Mouse (Mus musculus): ENCODE measurements around the gene Map2k5. TPM values are rescaled to one million over a fixed set of nuclear protein-coding genes. Genes with fewer than 3 reads are reported as not detected.

Gene Map2k5
- polyA plus RNA-seq, 1 experiment from 2014 or later = 32.5 TPM

DNA sequence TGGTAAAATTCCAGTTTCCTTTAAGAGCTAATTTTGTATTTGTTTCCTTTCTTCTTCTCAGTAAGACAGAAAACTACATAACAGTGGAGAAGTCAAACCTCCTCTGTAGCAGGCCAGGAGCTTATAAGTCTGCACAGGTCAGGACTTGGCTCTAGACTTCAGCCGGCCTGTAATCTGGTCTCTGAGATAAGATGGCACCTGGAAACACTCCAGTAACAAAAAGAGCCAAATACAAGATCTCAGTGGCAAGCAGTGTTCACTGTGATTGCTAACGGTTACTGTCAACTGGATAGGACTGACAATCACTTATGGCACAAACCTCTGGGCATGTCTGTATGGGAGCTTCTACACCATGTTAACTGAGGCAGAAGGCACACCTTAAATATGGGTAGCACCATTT lies 4.4 kb downstream of the Map2k5 start:
- Histone ChIP-seq H3K36me3 (peaks cover 16% of the 10 kb centered on the region; the same call in 1 of the 2 replicates), H3K4me2 (no peak overlapping the region), H3K4me1 (peaks cover 20% of the 10 kb centered on the region), H3K9ac (no peak overlapping the region), H3K4me3 (no peak overlapping the region), H3K27me3 (no peaks in the 10 kb centered on the region), H3K9me3 (no peaks in the 10 kb centered on the region), H3K27ac (no peak overlapping the region)
- no peak for ATAC-seq (ENCODE audit: borderline replicate concordance, extremely low read depth, low FRiP score, low TSS enrichment)
- 64% methylated on average over 2 of the region's 2 CpGs for whole genome bisulfite sequencing

GRCm38 (mm10) chr9:63372541-63372940 lies 5.2 kb downstream of the Map2k5 start:
- WGBS = 76% methylated on average over 8 of the region's 8 CpGs
- no peak overlapping the region for H3K9ac ChIP-seq
- no peaks in the 10 kb centered on the region for H3K9me3 ChIP-seq
- H3K27me3 ChIP-seq = no peaks in the 10 kb centered on the region
- ATAC-seq (ENCODE audit: borderline replicate concordance, extremely low read depth, low FRiP score, low TSS enrichment) = no peak
- no peak overlapping the region for H3K27ac ChIP-seq
- H3K4me3 ChIP-seq = no peak overlapping the region
- H3K36me3 ChIP-seq = peaks cover 16% of the 10 kb centered on the region; the same call in 1 of the 2 replicates
- no peak overlapping the region for H3K4me2 ChIP-seq
- H3K4me1 ChIP-seq = peaks cover 19% of the 10 kb centered on the region

- Histone ChIP-seq H3K27me3 (no peaks in the 10 kb centered on the region), H3K4me3 (no peak overlapping the region), H3K4me1 (no peaks in the 10 kb centered on the region), H3K9ac (no peak overlapping the region), H3K36me3 (no peaks in the 10 kb centered on the region), H3K4me2 (no peak overlapping the region), H3K27ac (no peak overlapping the region), H3K9me3 (no peaks in the 10 kb centered on the region)
- 44% methylated on average over 3 of the region's 3 CpGs for WGBS
- no peak for ATAC-seq (ENCODE audit: borderline replicate concordance, extremely low read depth, low FRiP score, low TSS enrichment)
These were observed 17.3 kb downstream of the Map2k5 start for GRCm38 (mm10) chr9:63360410-63360809.

DNA sequence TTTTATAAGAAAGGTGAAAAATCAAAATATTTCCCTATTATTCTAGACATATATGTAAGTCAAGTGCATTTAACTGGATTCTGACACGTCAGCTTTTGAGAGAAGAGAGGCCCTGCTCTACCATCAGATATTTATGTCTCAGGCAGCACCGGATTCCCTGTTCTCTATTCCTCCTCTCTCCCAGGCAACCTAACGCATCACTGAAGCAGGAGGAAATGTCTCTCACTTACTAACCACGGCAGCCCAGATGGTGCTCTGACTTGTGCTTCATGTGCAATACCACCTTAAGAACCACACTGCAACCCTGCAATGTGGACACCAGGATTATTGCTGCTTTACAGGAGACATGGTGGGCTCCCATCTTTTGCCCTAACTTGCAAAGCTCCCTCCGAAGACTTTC lies 18.7 kb downstream of the Map2k5 start:
- no peaks in the 10 kb centered on the region for H3K36me3 ChIP-seq
- H3K9me3 ChIP-seq = no peaks in the 10 kb centered on the region
- no peak for ATAC-seq (ENCODE audit: borderline replicate concordance, extremely low read depth, low FRiP score, low TSS enrichment)
- no peak overlapping the region for H3K4me2 ChIP-seq
- H3K4me3 ChIP-seq = no peak overlapping the region
- H3K27me3 ChIP-seq = no peaks in the 10 kb centered on the region
- no peak overlapping the region for H3K27ac ChIP-seq
- WGBS = 85% methylated on average over 5 of the region's 5 CpGs
- H3K9ac ChIP-seq = no peak overlapping the region
- H3K4me1 ChIP-seq = no peaks in the 10 kb centered on the region

DNA sequence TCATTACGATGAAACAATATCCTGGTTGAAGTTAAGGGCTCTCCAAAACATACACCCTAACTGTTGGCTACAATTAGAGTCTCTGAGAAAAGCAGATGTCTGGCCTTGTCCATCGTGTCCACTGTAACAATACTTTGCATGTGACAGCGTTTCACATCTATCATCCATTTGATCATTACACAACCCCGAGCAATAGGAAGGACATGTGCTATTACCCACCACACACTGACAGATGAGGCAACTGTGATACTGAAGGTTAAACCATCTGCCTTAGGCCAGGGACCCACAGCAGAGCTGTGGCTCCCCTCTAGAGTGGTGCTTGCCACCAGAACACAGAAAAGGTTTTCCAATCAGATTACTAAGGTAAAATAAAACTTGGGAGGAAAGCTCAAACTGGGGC lies 21.0 kb downstream of the Map2k5 start:
- H3K36me3 ChIP-seq = no peaks in the 10 kb centered on the region
- H3K4me1 ChIP-seq = no peaks in the 10 kb centered on the region
- 76% methylated on average over 4 of the region's 4 CpGs for WGBS
- no peaks in the 10 kb centered on the region for H3K9me3 ChIP-seq
- no peak for ATAC-seq (ENCODE audit: borderline replicate concordance, extremely low read depth, low FRiP score, low TSS enrichment)
- H3K4me2 ChIP-seq = no peak overlapping the region
- H3K27me3 ChIP-seq = no peaks in the 10 kb centered on the region
- H3K27ac ChIP-seq = no peak overlapping the region
- no peak overlapping the region for H3K4me3 ChIP-seq
- H3K9ac ChIP-seq = no peak overlapping the region

DNA sequence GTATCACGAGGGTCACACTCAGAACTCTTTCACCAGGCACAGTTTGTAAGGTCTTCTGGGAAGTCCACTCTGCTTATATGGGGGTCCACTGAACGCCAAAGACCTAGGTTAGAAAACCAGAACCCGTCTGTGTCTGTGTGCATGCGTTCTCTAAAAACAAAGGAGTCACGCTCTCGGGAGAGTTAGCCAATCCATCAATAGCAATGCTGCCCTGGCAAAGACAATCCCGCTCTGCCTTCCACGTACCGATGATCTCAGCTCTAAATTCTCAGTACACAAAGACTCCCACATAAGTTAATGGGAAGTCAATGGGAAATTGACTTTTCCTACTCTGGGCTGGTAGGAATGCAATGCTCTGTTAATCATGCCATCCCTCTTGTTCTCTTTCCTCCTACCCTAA lies 21.4 kb downstream of the Map2k5 start:
- H3K9me3 ChIP-seq = no peaks in the 10 kb centered on the region
- no peaks in the 10 kb centered on the region for H3K27me3 ChIP-seq
- no peaks in the 10 kb centered on the region for H3K4me1 ChIP-seq
- no peak for ATAC-seq (ENCODE audit: borderline replicate concordance, extremely low read depth, low FRiP score, low TSS enrichment)
- H3K27ac ChIP-seq = no peak overlapping the region
- 71% methylated on average over 9 of the region's 9 CpGs for WGBS
- H3K36me3 ChIP-seq = no peaks in the 10 kb centered on the region
- no peak overlapping the region for H3K4me2 ChIP-seq
- H3K4me3 ChIP-seq = no peak overlapping the region
- no peak overlapping the region for H3K9ac ChIP-seq

DNA sequence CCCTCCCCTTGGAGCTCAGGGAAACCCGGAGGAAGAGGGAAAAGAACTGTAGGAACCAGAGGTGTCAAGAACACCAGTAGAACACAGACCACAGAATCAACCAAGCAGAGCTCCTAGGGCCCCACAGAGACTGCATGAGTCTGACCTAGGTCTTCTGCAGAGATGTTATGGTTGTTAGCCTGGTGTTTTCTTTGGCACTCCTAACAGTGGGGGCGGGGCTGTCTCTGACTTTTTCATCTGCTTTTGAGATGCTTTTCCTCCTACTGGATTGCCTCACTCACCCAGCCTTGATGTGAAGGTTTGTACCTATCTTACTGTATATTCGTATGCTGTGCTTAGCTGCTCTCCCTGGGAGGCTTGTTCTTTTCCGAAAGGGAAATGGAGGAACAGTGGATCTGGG lies 23.5 kb downstream of the Map2k5 start:
- no peaks in the 10 kb centered on the region for H3K4me1 ChIP-seq
- 74% methylated on average over 4 of the region's 4 CpGs for WGBS

GRCm38 (mm10) chr9:63350030-63350429 lies 27.7 kb downstream of the Map2k5 start:
- ATAC-seq (ENCODE audit: borderline replicate concordance, extremely low read depth, low FRiP score, low TSS enrichment) = no peak
- no peak overlapping the region for H3K27ac ChIP-seq
- H3K9me3 ChIP-seq = no peaks in the 10 kb centered on the region
- H3K36me3 ChIP-seq = no peaks in the 10 kb centered on the region
- no peaks in the 10 kb centered on the region for H3K4me1 ChIP-seq
- WGBS = 88% methylated on average over 8 of the region's 8 CpGs
- H3K9ac ChIP-seq = no peak overlapping the region
- H3K4me2 ChIP-seq = no peak overlapping the region
- H3K4me3 ChIP-seq = no peak overlapping the region
- H3K27me3 ChIP-seq = no peaks in the 10 kb centered on the region

More for the DNA sequence above, 23.5 kb downstream of the Map2k5 start:
- Histone ChIP-seq H3K4me2 (no peak overlapping the region), H3K27me3 (no peaks in the 10 kb centered on the region), H3K27ac (no peak overlapping the region), H3K9me3 (no peaks in the 10 kb centered on the region), H3K36me3 (no peaks in the 10 kb centered on the region), H3K9ac (no peak overlapping the region), H3K4me3 (no peak overlapping the region)
- no peak for ATAC-seq (ENCODE audit: borderline replicate concordance, extremely low read depth, low FRiP score, low TSS enrichment)

- no peak overlapping the region for H3K4me2 ChIP-seq
- WGBS = 82% methylated on average over 3 of the region's 3 CpGs
- no peaks in the 10 kb centered on the region for H3K9me3 ChIP-seq
- no peak overlapping the region for H3K27ac ChIP-seq
- no peaks in the 10 kb centered on the region for H3K36me3 ChIP-seq
- no peaks in the 10 kb centered on the region for H3K27me3 ChIP-seq
- H3K4me1 ChIP-seq = no peaks in the 10 kb centered on the region
- no peak overlapping the region for H3K9ac ChIP-seq
- ATAC-seq (ENCODE audit: borderline replicate concordance, extremely low read depth, low FRiP score, low TSS enrichment) = no peak
- no peak overlapping the region for H3K4me3 ChIP-seq
These were observed 28.5 kb downstream of the Map2k5 start for GRCm38 (mm10) chr9:63349241-63349640.

- no peak overlapping the region for H3K4me3 ChIP-seq
- H3K9me3 ChIP-seq = no peaks in the 10 kb centered on the region
- ATAC-seq (ENCODE audit: borderline replicate concordance, extremely low read depth, low FRiP score, low TSS enrichment) = no peak
- 65% methylated on average over 1 of the region's 1 CpGs for whole genome bisulfite sequencing
- no peaks in the 10 kb centered on the region for H3K36me3 ChIP-seq
- no peak overlapping the region for H3K4me2 ChIP-seq
- no peaks in the 10 kb centered on the region for H3K27me3 ChIP-seq
- no peaks in the 10 kb centered on the region for H3K4me1 ChIP-seq
- no peak overlapping the region for H3K27ac ChIP-seq
- no peak overlapping the region for H3K9ac ChIP-seq
These were observed 29.6 kb downstream of the Map2k5 start for GRCm38 (mm10) chr9:63348146-63348545.

- WGBS = 80% methylated on average over 6 of the region's 6 CpGs
- H3K9me3 ChIP-seq = no peaks in the 10 kb centered on the region
- H3K4me2 ChIP-seq = no peak overlapping the region
- no peak overlapping the region for H3K27ac ChIP-seq
- no peak overlapping the region for H3K4me3 ChIP-seq
- no peak for ATAC-seq (ENCODE audit: borderline replicate concordance, extremely low read depth, low FRiP score, low TSS enrichment)
- no peaks in the 10 kb centered on the region; the same call in 1 of the 2 replicates for H3K36me3 ChIP-seq
- no peaks in the 10 kb centered on the region for H3K27me3 ChIP-seq
- no peaks in the 10 kb centered on the region for H3K4me1 ChIP-seq
- no peak overlapping the region for H3K9ac ChIP-seq
These were observed 31.7 kb downstream of the Map2k5 start for GRCm38 (mm10) chr9:63346029-63346428.

GRCm38 (mm10) chr9:63341761-63342160 lies 35.9 kb downstream of the Map2k5 start:
- no peaks in the 10 kb centered on the region; the same call in 1 of the 2 replicates for H3K4me1 ChIP-seq
- no peaks in the 10 kb centered on the region for H3K27me3 ChIP-seq
- no peak overlapping the region for H3K27ac ChIP-seq
- no peak overlapping the region for H3K4me3 ChIP-seq
- H3K9me3 ChIP-seq = no peaks in the 10 kb centered on the region
- no peak for ATAC-seq (ENCODE audit: borderline replicate concordance, extremely low read depth, low FRiP score, low TSS enrichment)
- H3K36me3 ChIP-seq = peaks cover 3% of the 10 kb centered on the region; the same call in 1 of the 2 replicates
- WGBS = 73% methylated on average over 3 of the region's 3 CpGs
- H3K4me2 ChIP-seq = no peak overlapping the region
- no peak overlapping the region for H3K9ac ChIP-seq

- no peak overlapping the region for H3K4me2 ChIP-seq
- ATAC-seq (ENCODE audit: borderline replicate concordance, extremely low read depth, low FRiP score, low TSS enrichment) = no peak
- no peak overlapping the region for H3K27ac ChIP-seq
- no peaks in the 10 kb centered on the region for H3K27me3 ChIP-seq
- WGBS = 57% methylated on average over 6 of the region's 6 CpGs
- H3K36me3 ChIP-seq = peaks cover 10% of the 10 kb centered on the region
- H3K9ac ChIP-seq = no peak overlapping the region
- no peaks in the 10 kb centered on the region for H3K9me3 ChIP-seq
- H3K4me3 ChIP-seq = no peak overlapping the region
- no peaks in the 10 kb centered on the region; the same call in 1 of the 2 replicates for H3K4me1 ChIP-seq
These were observed 38.4 kb downstream of the Map2k5 start for GRCm38 (mm10) chr9:63339256-63339655.

Measured in lung, embryonic 15.5 days (tissue).